Mouse (Mus musculus) heart, postnatal 0 days (tissue): ENCODE measurements around the gene Larp1. TPM values are rescaled to one million over a fixed set of nuclear protein-coding genes. Genes with fewer than 3 reads are reported as not detected.

ENCODE experiments used
- ATAC-seq: fragments of 200-750 bp; cut with Nextera tagmentation; 2 replicates; pipeline ENCODE4 v1.8.0; 2017; ENCODE audit warnings: low read depth, moderate number of reproducible peaks, moderate library complexity; ENCODE audit not compliant: insufficient read depth
- DNase-seq: peaks from one replicate; pipeline ENCODE4 v3.0.0-alpha.2; 2016; ENCODE audit warnings: low spot score
- H3K27ac ChIP-seq: fragments of 300-500 bp; sonication (generic); 2 replicates; pipeline ENCODE4 v1.5.1; 2014; ENCODE audit warnings: low read depth, mild to moderate bottlenecking
- H3K27me3 ChIP-seq: fragments of 300-500 bp; sonication (generic); 2 replicates; pipeline ENCODE4 v1.6.1; 2014; ENCODE audit warnings: low read length, mixed read lengths; ENCODE audit not compliant: control insufficient read depth, insufficient read depth
- H3K36me3 ChIP-seq: fragments of 300-500 bp; sonication (generic); replicated peaks from 2 replicates; pipeline ENCODE4 v1.6.1; 2014; ENCODE audit warnings: low read length, mixed read lengths; ENCODE audit not compliant: control insufficient read depth, insufficient read depth
- H3K4me1 ChIP-seq: fragments of 300-500 bp; sonication (generic); 2 replicates; pipeline ENCODE4 v1.6.1; 2014; ENCODE audit warnings: antibody characterized with exemption; ENCODE audit not compliant: control insufficient read depth, insufficient read depth
- H3K4me2 ChIP-seq: fragments of 300-500 bp; sonication (generic); 2 replicates; pipeline ENCODE4 v1.6.1; 2014; ENCODE audit warnings: low read depth, mild to moderate bottlenecking, low read length, moderate library complexity
- H3K4me3 ChIP-seq: fragments of 300-500 bp; sonication (generic); 2 replicates; pipeline ENCODE4 v1.5.1; 2014; ENCODE audit warnings: low read depth, low read length
- H3K9ac ChIP-seq: fragments of 300-500 bp; sonication (generic); replicated peaks from 2 replicates; pipeline ENCODE4 v1.6.1; 2014; ENCODE audit warnings: low read depth, low read length, mixed read lengths
- H3K9me3 ChIP-seq: fragments of 300-500 bp; sonication (generic); replicated peaks from 2 replicates; pipeline ENCODE4 v1.6.1; 2016; ENCODE audit warnings: low read length; ENCODE audit not compliant: control insufficient read depth
- CTCF ChIP-seq: IDR thresholded peaks from 2 replicates; pipeline ENCODE4 v1.5.1; 2016; ENCODE audit warnings: antibody characterized with exemption, control low read depth, low read depth
- EP300 ChIP-seq: IDR thresholded peaks from 2 replicates; pipeline ENCODE4 v1.6.1; 2016; ENCODE audit warnings: antibody characterized with exemption, low read depth
- WGBS: fragments of 180-500 bp; shearing (Covaris S2); extraction: QIAGEN DNeasy Blood & Tissue Kit; methylation state at CpG from one replicate; pipeline ENCODE4 v1.1.7; 2014; 5-methylcytosine and 5-hydroxymethylcytosine counted together
- polyA plus RNA-seq: library from polyadenylated mRNA; unstranded; fragments of >200 nt; fragmentation: Nextera tagmentation; extraction: Ambion mirVana; gene quantifications from 2 replicates; pipeline ENCODE4 v1.2.1, GENCODE M21; 2015
- total RNA-seq: library from RNA; depleted of rRNA; stranded (reverse); fragments of >200 nt; gene quantifications from 2 replicates; pipeline ENCODE4 v1.2.3, GENCODE M21; 2014; ENCODE audit warnings: low replicate concordance

Larp1 gene
- total and polyA plus RNA-seq, 2 experiments from 2014 or later, result 8.3 to 18.2 TPM

DNA sequence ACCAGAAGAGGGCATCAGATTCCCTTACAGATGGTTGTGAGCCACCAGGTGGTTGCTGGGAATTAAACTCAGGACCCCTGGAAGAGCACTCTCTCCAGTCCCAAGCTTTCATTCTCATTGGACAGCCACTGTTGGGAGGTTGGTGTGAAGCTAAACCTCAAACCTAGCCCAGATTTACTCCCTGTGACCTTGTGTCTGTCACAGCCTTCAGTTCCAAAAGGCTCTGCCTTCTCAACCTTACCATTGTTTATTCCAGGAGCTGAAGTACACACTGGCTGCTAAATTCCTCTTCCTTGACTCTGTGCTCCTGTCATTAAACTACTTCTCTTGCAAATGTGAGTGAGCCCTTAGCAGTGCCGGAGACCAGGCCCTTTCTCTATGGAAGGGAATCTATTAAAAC is 20.1 kb downstream of the Larp1 start:
- TF ChIP-seq CTCF (no peak), EP300 (no peak)
- Histone ChIP-seq H3K27me3 (no peaks in the 10 kb centered on the region), H3K9me3 (no peaks in the 10 kb centered on the region), H3K9ac (no peak overlapping the region), H3K27ac (no peak overlapping the region), H3K4me2 (no peak overlapping the region), H3K4me3 (no peak overlapping the region), H3K36me3 (no peaks in the 10 kb centered on the region), H3K4me1 (peaks cover 31% of the 10 kb centered on the region)
- DNase-seq (no peak), ATAC-seq (no peak)
- WGBS, result 82% methylated on average over 1 of the region's 1 CpGs

DNA sequence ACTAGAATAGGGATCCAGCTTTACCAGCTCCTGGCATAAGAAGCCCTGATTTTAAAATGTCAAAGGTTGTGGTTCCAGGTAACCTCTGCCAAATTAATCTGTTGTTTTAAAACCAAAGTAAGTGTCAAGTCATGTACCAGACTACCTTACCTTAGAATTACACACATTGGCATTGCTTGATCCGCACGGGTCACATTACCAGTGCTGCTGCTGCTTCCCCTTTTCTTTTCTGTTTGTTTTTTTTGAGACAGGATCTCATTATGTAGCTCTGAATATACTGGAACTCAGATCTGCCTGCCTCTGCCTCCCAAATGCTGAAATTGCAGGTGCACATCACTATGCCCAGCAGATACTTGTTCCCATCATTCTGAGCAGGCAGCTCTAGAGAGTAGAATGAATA is 21.0 kb downstream of the Larp1 start:
- H3K4me2 ChIP-seq, result no peak overlapping the region
- no peak overlapping the region for H3K9ac ChIP-seq
- H3K4me3 ChIP-seq, result no peak overlapping the region
- H3K36me3 ChIP-seq, result no peaks in the 10 kb centered on the region
- 77% methylated on average over 2 of the region's 2 CpGs for WGBS
- no peaks in the 10 kb centered on the region for H3K9me3 ChIP-seq
- H3K4me1 ChIP-seq, result peaks cover 29% of the 10 kb centered on the region
- H3K27me3 ChIP-seq, result no peaks in the 10 kb centered on the region
- no peak for TF ChIP-seq EP300
- TF ChIP-seq CTCF, result no peak
- H3K27ac ChIP-seq, result no peak overlapping the region
- no peak for DNase-seq
- no peak for ATAC-seq

DNA sequence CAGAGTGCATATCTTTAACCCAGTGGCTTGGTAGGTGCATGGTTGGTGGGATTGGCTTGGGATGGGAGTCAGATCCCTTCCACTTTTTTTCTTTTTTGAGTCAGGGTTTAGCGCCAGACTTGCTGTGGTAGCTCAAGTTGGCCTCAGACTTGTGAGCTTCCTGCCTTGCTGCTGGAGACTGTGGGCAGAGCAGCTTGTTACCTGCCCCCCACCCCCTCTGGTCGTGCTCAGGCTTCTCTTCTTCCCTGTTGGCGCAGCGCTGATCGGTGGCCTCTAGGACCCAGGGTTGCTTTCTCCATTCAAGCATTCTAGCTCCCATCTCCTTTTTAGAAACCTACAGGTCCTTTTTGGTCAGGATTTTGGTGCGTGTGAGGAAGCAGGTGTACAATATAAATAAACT is 22.3 kb downstream of the Larp1 start:
- TF ChIP-seq EP300, result no peak
- TF ChIP-seq CTCF, result no peak
- H3K4me3 ChIP-seq, result no peak overlapping the region
- H3K27ac ChIP-seq, result no peak overlapping the region
- H3K9ac ChIP-seq, result no peak overlapping the region
- no peak for ATAC-seq
- H3K9me3 ChIP-seq, result no peaks in the 10 kb centered on the region
- H3K36me3 ChIP-seq, result no peaks in the 10 kb centered on the region
- no peak overlapping the region for H3K4me2 ChIP-seq
- 72% methylated on average over 6 of the region's 6 CpGs for WGBS
- no peaks in the 10 kb centered on the region for H3K27me3 ChIP-seq
- H3K4me1 ChIP-seq, result peaks cover 25% of the 10 kb centered on the region
- DNase-seq, result no peak

DNA sequence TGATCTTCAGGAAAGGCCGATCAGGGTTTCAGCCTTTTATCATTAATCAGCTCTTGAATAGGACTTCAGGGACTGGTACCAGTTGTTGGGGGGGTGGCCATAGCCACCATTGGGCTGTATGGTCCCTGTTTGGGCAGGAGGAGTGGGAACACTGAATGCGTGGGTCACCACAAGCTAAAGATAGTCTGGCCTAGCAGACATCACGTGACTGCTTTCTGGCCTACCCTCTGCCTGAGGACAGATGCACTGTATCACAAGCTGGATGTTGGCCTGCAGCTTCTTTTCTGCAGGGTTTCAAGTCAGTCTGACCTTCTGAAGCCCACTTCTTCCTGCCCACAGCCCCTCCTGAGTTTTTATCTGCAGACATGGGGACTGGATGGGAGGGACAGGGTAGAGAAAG is 24.8 kb downstream of the Larp1 start:
- Histone ChIP-seq H3K9me3 (no peaks in the 10 kb centered on the region), H3K9ac (no peak overlapping the region), H3K27ac (peak overlapping the region; percentile 50), H3K4me2 (no peak overlapping the region), H3K36me3 (no peaks in the 10 kb centered on the region), H3K4me1 (peaks cover 25% of the 10 kb centered on the region), H3K4me3 (no peak overlapping the region), H3K27me3 (no peaks in the 10 kb centered on the region)
- TF ChIP-seq CTCF (no peak), EP300 (no peak)
- peak; percentile 60 for DNase-seq
- ATAC-seq, result peak; percentile 93
- 20% methylated on average over 3 of the region's 3 CpGs for WGBS

DNA sequence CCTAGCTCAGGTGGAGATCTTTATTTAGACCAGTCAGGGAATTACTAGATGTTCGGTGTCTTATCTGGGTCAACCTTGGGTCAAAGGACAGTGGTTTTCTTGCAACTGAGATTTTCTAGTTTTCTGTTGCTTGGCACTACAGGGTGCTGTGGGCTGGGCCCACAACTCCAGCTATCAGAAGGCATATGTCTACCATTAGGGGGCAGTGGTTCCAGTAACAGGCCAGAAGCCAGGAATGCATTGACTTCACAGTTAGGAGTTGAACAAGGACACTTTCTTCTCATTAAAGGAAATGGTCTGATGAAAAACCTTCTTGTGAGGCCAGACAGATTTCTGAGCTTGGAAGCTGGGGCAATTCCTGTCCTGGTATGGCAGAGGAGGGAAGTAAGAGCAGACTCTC is 30.2 kb downstream of the Larp1 start:
- Histone ChIP-seq H3K27ac (no peak overlapping the region), H3K4me2 (no peak overlapping the region), H3K9me3 (no peaks in the 10 kb centered on the region), H3K4me1 (peaks cover 5% of the 10 kb centered on the region), H3K36me3 (peaks cover 11% of the 10 kb centered on the region), H3K4me3 (no peak overlapping the region), H3K27me3 (no peaks in the 10 kb centered on the region), H3K9ac (no peak overlapping the region)
- no peak; the same call in 1 of the 2 replicates for ATAC-seq
- DNase-seq, result peak; percentile 40
- WGBS, result 28% methylated on average over 1 of the region's 1 CpGs
- TF ChIP-seq EP300, result no peak
- TF ChIP-seq CTCF, result peak; percentile 55

DNA sequence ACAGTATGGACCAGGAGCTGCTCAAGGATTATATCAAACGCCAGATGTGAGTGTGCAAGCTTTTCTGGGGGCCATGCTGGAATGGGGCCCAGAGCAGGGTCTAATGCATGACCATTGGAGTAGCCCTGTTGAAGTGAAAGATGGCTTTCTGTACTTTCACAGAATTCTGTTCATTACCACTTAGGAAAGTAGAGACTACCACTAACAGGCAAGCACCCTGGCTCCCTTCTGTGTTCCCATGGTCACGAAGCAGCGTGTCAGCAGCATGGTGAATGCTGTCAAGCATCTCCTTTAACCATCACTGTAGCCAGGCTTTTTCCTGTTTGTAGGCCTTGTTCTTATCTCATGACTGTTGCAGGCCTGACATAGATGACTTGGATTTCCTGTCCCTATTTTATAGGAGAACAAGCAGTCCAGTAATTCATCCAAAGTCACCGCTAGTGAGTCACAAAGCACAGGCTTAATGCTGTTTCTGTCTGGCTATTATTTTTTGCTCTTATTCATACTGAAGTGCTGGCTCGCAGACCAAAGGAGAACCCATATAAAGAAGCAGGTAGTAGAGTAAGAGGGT is 34.1 kb downstream of the Larp1 start:
- DNase-seq (no peak), ATAC-seq (no peak)
- Histone ChIP-seq H3K36me3 (peaks cover 25% of the 10 kb centered on the region), H3K9me3 (no peaks in the 10 kb centered on the region), H3K4me3 (no peak overlapping the region), H3K27me3 (no peaks in the 10 kb centered on the region), H3K27ac (no peak overlapping the region), H3K4me2 (no peak overlapping the region), H3K4me1 (no peaks in the 10 kb centered on the region; the same call in 1 of the 2 replicates), H3K9ac (no peak overlapping the region)
- WGBS, result 67% methylated on average over 5 of the region's 5 CpGs
- TF ChIP-seq EP300 (no peak), CTCF (no peak)
